Mouse (Mus musculus) neutrophil, adult 5-6 weeks (primary cell): Measurements from ENCODE around the gene Cmklr1. TPM values are rescaled to one million over a fixed set of nuclear protein-coding genes. Genes with fewer than 3 reads are reported as not detected.

ENCODE experiments used
- ATAC-seq: fragments of 151-379, 151-347 bp; 2 replicates; pipeline ENCODE4 v1.8.0; 2017; ENCODE audit warnings: mild to moderate bottlenecking, moderate TSS enrichment; ENCODE audit not compliant: insufficient number of reproducible peaks, poor library complexity, low FRiP score, severe bottlenecking; ENCODE audit errors: extremely low read depth
- total RNA-seq: library from RNA; stranded (forward); fragments of 200-1000 nt; gene quantifications from 2 replicates; pipeline ENCODE4 v1.2.3, GENCODE M21; 2017

The Cmklr1 gene
- total RNA-seq, 1 experiment from 2014 or later, result 0.58 TPM

- ATAC-seq, result no peak
Measured at GRCm38 (mm10) chr5:113664127-113664526, 13.9 kb upstream of the Cmklr1 start.

DNA sequence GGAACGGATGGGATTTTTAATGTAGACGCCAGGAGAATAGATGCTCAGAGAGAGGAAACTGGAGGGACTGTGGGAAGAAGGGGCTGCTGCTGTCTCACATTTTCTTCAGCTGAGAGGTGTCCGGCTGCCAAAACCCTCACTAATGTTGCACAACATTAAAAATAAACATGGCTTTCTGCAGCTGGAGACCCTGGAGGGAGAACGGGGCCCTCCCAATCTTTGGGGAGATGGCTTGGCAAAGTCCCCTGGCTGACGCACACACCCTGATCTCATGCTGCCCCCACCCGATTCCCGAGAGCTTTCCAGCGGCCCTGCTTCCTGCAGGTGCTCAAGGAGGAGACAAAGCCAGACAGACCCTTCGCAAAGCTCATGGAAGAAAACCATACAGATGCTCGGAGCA lies 10.6 kb upstream of the Cmklr1 start:
- no peak for ATAC-seq

GRCm38 (mm10) chr5:113654821-113655220 lies 4.6 kb upstream of the Cmklr1 start:
- no peak for ATAC-seq

GRCm38 (mm10) chr5:113654206-113654605 lies 4.0 kb upstream of the Cmklr1 start:
- no peak for ATAC-seq

- no peak for ATAC-seq
Measured at GRCm38 (mm10) chr5:113652215-113652614, 2.0 kb upstream of the Cmklr1 start.

GRCm38 (mm10) chr5:113648647-113649211 lies 1.5 kb downstream of the Cmklr1 start:
- no peak for ATAC-seq

- no peak for ATAC-seq
Measured at GRCm38 (mm10) chr5:113647141-113647540, 3.1 kb downstream of the Cmklr1 start.

DNA sequence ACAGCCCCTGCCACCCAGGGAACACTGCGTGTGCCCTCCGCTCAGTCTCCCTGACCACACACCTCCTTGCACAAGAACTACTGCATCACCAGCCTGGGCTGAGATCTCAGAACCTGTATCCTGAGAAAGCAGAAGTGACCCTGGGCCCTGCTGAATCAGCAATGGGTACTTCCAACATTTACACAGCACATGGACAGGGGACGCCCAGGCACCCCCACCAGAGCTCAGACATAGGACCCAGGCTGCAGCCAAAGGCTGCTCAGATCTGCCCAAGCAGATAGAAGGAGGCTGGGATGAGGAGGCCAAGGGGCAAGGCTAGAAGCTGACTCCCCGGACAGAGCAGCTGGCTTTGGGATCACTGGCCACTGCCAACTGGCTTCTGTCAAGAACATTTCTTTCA lies 5.7 kb downstream of the Cmklr1 start:
- peak; percentile 51; the same call in 1 of the 2 replicates for ATAC-seq

GRCm38 (mm10) chr5:113643107-113643848 lies 6.9 kb downstream of the Cmklr1 start:
- ATAC-seq, result peak; percentile 28; the same call in 1 of the 2 replicates

DNA sequence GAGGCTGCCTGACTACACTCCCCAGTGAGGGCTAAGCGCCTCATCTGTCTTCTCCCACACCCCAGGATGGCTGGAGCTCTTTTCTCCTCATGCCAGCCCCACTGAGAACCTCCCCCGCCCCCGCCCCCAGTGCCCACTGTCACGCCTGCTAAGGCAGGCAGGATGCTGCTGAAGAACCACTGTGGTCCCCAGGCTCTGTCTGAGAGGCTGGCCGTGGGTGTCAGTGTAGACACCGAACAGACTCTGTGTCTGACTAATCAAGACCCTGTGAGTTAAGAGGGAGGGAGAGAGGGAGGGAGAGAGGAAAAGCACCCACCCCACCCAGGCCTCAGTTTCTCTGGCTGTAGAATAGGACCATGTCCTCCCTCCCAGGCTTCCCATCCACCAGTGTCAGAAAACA lies 9.2 kb downstream of the Cmklr1 start:
- ATAC-seq, result no peak

GRCm38 (mm10) chr5:113639126-113639525 lies 11.1 kb downstream of the Cmklr1 start:
- no peak for ATAC-seq

DNA sequence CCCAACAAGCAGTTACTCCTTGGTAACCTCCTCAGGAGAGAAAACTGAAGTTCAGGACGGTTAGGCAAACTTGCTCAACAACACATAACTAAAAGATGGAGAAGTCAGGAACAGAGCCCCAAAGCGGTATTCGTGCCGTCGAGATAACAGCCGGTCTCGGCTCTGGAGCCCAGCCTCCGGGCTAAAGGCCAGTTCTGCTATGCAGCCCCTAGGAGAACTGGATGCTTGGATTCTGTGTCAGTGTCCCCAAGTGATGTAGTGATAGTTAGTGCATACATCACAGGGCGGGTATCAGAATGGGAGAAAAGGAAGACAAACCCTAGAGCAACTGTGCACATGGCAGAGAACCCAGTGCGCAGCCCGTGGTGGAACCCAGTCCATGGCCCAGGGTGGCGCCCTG lies 12.2 kb downstream of the Cmklr1 start:
- no peak for ATAC-seq

GRCm38 (mm10) chr5:113637631-113638030 lies 12.6 kb downstream of the Cmklr1 start:
- no peak for ATAC-seq

- no peak for ATAC-seq
Measured at GRCm38 (mm10) chr5:113635861-113636565, 14.2 kb downstream of the Cmklr1 start.

- no peak for ATAC-seq
Measured at GRCm38 (mm10) chr5:113634887-113635610, 15.2 kb downstream of the Cmklr1 start.

DNA sequence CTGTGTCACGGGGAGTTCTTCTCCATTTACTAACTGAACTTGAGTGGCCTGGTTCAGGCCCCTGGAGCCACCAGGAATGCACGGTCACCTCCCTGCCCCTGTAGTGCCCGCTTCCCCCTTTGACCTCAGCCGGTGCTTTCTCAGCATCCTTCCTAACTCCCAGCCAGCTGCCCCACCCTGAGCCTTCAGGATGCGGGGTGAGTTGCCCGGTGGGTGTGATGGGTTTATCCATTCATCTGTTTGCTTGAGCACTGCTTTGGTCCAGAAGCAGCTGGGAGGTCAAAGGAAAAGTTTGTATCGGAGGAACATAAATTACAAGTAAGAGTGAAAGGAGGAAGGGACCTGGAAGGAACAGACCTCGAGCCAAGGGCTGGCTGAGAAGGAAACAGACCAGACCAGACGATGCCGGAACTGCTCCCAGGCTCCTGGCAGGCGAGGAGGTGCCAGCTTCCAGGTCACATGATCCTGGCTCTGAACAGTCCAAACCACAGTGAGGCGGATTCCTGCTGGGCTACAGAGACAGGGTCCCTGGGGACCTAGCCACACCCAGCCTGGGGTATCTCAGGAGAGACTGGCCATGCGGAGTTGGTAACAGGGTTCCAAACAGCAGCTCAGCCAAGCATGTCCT lies 16.1 kb downstream of the Cmklr1 start:
- ATAC-seq, result no peak

DNA sequence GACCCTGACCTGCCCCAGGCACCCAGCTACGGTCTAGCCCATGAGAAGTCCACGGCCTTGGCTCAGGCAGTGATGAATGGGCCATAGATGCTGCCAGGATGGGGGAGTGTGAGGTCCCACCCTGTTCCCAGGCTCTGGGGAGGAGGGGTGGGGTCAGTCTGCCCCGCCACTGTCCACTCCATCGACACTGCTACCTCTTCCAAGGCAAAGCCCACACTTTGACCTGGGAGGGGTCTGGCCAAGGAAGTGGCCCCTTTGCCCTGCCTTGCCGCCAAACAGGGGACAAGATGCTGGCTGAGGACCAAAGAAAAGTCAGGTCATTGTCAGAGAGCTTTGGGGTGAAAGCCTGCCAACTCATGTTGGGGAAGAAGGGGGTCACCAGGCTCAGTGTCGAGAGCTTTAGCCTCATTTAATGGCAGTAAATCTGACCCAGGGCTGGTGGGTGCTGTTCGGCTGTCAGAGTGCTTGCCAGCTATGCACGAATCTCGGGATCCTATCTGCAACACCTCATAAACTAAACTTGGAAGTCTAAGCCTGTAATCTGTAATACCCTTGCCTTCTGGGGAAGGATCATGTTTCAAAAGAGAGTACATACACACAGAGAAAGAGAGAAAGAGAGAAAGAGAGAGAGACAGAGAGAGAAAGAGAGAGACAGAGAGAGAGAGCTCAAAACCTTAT lies 17.1 kb downstream of the Cmklr1 start:
- ATAC-seq, result no peak

- ATAC-seq, result no peak
Measured at GRCm38 (mm10) chr5:113630116-113630515, 20.1 kb downstream of the Cmklr1 start.

GRCm38 (mm10) chr5:113629248-113629647 lies 21.0 kb downstream of the Cmklr1 start:
- ATAC-seq, result no peak
